Mouse (Mus musculus): ENCODE results near the gene Vmn2r56. TPM values are rescaled to one million over a fixed set of nuclear protein-coding genes. Genes with fewer than 3 reads are reported as not detected.
A peak's percentile ranks its signal among the peaks of the same experiment; 100 is the strongest.
"Not testable (repeated sequence)": the region's sequence is repeated elsewhere in the genome, so short reads cannot be mapped to it uniquely, and the experiment has no call there.

The Vmn2r56 gene
- not detected for total RNA-seq (2021)

- DNase-seq (ENCODE audit: low spot score), result no peak
- intact Hi-C loops (cut with DNase I), result no loop called here
Observed at GRCm38 (mm10) chr7:12734904-12735303, at the start of gene Vmn2r56. TSS of gene Vmn2r56 (minus strand) at chr7:12735004.

GRCm38 (mm10) chr7:12780151-12780830 lies 45.5 kb upstream of the Vmn2r56 start:
- intact Hi-C loops (cut with DNase I), result no loop called here

GRCm38 (mm10) chr7:12779782-12780150 lies 45.0 kb upstream of the Vmn2r56 start:
- intact Hi-C loops (cut with DNase I), result no loop called here
- no peak for DNase-seq (ENCODE audit: low spot score)

More at GRCm38 (mm10) chr7:12780151-12780830, 45.5 kb upstream of the Vmn2r56 start:
- peak; percentile 61 for DNase-seq (ENCODE audit: low spot score)

DNA sequence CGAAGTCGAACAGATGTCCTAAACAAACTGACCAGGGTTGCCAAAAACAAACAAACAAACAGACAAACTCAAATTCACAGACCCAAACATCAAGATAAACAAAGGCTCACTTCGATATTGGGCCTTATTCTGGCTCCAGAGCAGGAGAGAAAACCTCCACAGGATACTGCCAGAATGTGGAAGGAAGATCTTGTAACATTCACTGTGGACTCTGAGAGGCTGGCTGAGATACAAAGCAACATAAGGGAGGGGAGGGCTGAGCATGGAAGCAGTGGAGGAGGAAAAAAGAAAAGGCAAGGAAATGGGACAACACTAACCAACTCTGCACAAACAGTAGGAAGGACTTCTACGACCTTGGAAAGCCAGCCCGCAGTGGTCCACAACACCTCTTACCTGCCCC lies 44.3 kb upstream of the Vmn2r56 start:
- intact Hi-C loops (cut with DNase I), result no loop called here
- DNase-seq (ENCODE audit: low spot score), result no peak

GRCm38 (mm10) chr7:12774606-12775005 lies 39.8 kb upstream of the Vmn2r56 start:
- intact Hi-C loops (cut with DNase I), result no loop called here
- DNase-seq (ENCODE audit: low spot score), result peak; percentile 9

- DNase-seq (ENCODE audit: low spot score), result no peak
Observed at GRCm38 (mm10) chr7:12774111-12774510, 39.3 kb upstream of the Vmn2r56 start.

DNA sequence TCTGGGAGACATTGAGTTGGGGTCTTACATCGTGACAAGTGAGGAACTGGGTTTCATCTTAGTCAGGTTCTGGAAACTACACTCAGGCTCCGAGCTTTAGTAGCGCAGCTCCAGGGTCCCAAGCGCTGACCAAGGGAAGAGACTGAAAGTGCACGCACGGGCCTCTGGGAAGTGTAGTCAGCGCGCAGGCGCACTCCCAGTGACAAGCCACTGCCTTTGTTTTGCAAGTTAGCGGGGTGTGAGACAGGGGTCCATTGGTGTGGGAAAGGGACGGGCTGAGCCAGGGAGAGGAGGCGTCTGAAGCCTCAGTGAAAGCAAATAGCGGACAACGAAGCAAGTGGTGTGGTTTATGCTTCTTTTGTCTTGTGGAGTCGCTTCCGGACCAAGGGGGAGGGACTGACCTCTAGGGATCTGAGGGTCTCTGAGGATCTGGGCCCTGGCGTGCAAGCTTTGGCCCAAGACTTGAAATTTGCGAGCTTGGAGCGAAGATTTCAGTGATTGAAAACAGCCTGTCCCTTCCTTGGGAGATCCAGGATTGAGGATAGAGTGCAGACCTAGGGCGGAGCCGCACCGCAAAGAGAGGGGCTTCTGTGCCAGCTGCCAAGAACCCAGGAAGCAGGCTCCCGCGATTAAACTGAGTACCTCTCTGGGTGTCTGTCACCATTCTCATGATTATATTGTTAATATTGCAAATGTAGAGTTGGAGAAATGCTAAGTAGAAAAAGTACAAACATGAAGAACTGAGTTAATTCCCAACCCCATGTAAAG lies 14.8 kb upstream of the Vmn2r56 start:
- intact Hi-C loops (cut with DNase I), result no loop called here
- DNase-seq (ENCODE audit: low spot score), result no peak

More at GRCm38 (mm10) chr7:12774111-12774510, 39.3 kb upstream of the Vmn2r56 start:
- intact Hi-C loops (cut with DNase I), result no loop called here

GRCm38 (mm10) chr7:12684903-12685302 lies 49.9 kb downstream of the Vmn2r56 start, which contains the start of gene Vmn2r55:
TSS of gene Vmn2r55 (minus strand) at chr7:12685003.
- intact Hi-C loops (cut with DNase I); DNase-seq (ENCODE audit: low spot score): not testable (repeated sequence)

GRCm38 (mm10) chr7:12640219-12640618 lies 94.6 kb downstream of the Vmn2r56 start, which contains the start of gene Vmn2r54:
TSS of gene Vmn2r54 (minus strand) at chr7:12640319.
- intact Hi-C loops (cut with DNase I); DNase-seq (ENCODE audit: low spot score): not testable (repeated sequence)

Other genes starting within 250 kb of the Vmn2r56 start
- gene 2900092C05Rik, start 222.5 kb downstream of the Vmn2r56 start, total RNA-seq (2021), result not detected
- under 1 TPM in 1 of 2 experiments, not detected in 1; under 0.01 TPM for gene Vmn2r53, start 126.2 kb downstream of the Vmn2r56 start, total RNA-seq (2021)
- gene Vmn2r54, start 94.7 kb downstream of the Vmn2r56 start, total RNA-seq (2021), result not detected
- gene Vmn2r55, start 50.0 kb downstream of the Vmn2r56 start, total RNA-seq (2021), result not detected
- under 1 TPM; 0.48 to 0.91 TPM for gene Zscan18, start 68.6 kb upstream of the Vmn2r56 start, total RNA-seq (2021)
- gene Zfp329, start 83.9 kb upstream of the Vmn2r56 start, total RNA-seq (2021), result 1 to 10 TPM; 6.6 to 7.1 TPM
- 10 to 100 TPM; 14.1 to 16.3 TPM for gene Zfp110, start 99.8 kb upstream of the Vmn2r56 start, total RNA-seq (2021)
- gene Zfp128, start 146.2 kb upstream of the Vmn2r56 start, total RNA-seq (2021), result 1 to 10 TPM; 3.2 to 4.0 TPM
- 1 to 10 TPM; 5.2 to 6.2 TPM for gene Zscan22, start 162.8 kb upstream of the Vmn2r56 start, total RNA-seq (2021)
- 100 to 1,000 TPM; 507 to 542 TPM for gene Rps5, start 187.3 kb upstream of the Vmn2r56 start, total RNA-seq (2021)
- gene Rnf225, start 192.4 kb upstream of the Vmn2r56 start, total RNA-seq (2021), result under 1 TPM; 0.21 to 0.22 TPM
- 1 to 10 TPM; 3.2 to 4.6 TPM for gene Zfp324, start 230.8 kb upstream of the Vmn2r56 start, total RNA-seq (2021)
- 1 to 10 TPM; 2.5 to 3.0 TPM for gene Zfp446, start 242.8 kb upstream of the Vmn2r56 start, total RNA-seq (2021)